38 mouse cellular contexts compared by ENCODE assay signal in the genomic region with DNA sequence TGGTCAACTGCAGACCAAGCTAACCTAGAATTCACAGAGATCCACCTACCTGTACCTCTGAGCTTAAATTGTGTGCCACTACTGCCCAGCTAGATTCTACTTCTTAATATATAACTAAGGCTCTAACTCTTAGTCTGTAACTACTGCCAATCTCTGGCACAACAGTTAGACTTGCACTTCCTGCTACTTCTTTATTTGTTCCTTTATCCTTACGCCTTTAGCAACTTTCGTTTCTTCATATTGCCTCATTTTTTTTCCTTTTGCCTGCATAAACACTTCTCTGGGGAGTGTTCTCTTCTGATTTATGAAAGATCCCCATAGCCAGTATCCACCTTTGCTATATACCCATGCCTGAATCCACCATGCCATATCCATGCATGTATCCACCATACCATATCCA. TPM values are rescaled to one million over a fixed set of nuclear protein-coding genes. Genes with fewer than 3 reads are reported as not detected.
"Had no signal": no experiment of that assay in that cellular context is flagged by ENCODE, and none has a peak within 500 bp of the region (broad histone marks: within the 10 kb centered on the region; RNA-seq: fewer than 3 reads in every experiment).

No protein-coding gene starts in this region.

- H3K36me3 ChIP-seq: embryonic facial prominence, embryonic 10.5 days; embryonic facial prominence, embryonic 12.5 days; embryonic facial prominence, embryonic 13.5 days; embryonic facial prominence, embryonic 15.5 days; forebrain, embryonic 10.5 days; forebrain, embryonic 12.5 days; forebrain, embryonic 15.5 days had no signal

- H3K4me3 ChIP-seq: embryonic facial prominence, embryonic 10.5 days; embryonic facial prominence, embryonic 12.5 days; embryonic facial prominence, embryonic 13.5 days; embryonic facial prominence, embryonic 15.5 days; erythroblast, embryonic 14.5 days; forebrain, embryonic 10.5 days; forebrain, embryonic 12.5 days; forebrain, embryonic 13.5 days; forebrain, embryonic 15.5 days; gastrocnemius, adult 2 months; heart, adult 2 months had no signal

- DNase-seq: cerebellum, adult 18-20 months; cerebellum, adult 2 months; cerebellum, adult 8-10 months; cerebellum, adult 9-10 months; cerebellum, adult 9-11 months; cerebellum, postnatal 10 days; cerebellum, postnatal 14 days; cerebellum, postnatal 25 days; cerebellum, postnatal 36 days; embryo, embryonic 11 days; forebrain, postnatal 0 days; gastrocnemius, adult 2 months; gastrocnemius, postnatal 10 days; gastrocnemius, postnatal 14 days; gastrocnemius, postnatal 25 days; gastrocnemius, postnatal 36 days; heart, adult 11 months; heart, adult 18-20 months; heart, adult 2 months had no signal

- ATAC-seq: forebrain, embryonic 13.5 days; forebrain, embryonic 14.5 days; forebrain, embryonic 15.5 days; forebrain, embryonic 16.5 days; forebrain, postnatal 0 days had no signal

- H3K9me3 ChIP-seq: embryonic facial prominence, embryonic 10.5 days; embryonic facial prominence, embryonic 12.5 days; embryonic facial prominence, embryonic 13.5 days; embryonic facial prominence, embryonic 15.5 days; forebrain, embryonic 10.5 days; forebrain, embryonic 12.5 days; forebrain, embryonic 13.5 days; forebrain, embryonic 15.5 days had no signal

- H3K4me1 ChIP-seq: embryonic facial prominence, embryonic 10.5 days; embryonic facial prominence, embryonic 12.5 days; embryonic facial prominence, embryonic 13.5 days; embryonic facial prominence, embryonic 15.5 days; forebrain, embryonic 10.5 days; forebrain, embryonic 12.5 days; forebrain, embryonic 13.5 days; forebrain, embryonic 15.5 days had no signal

- H3K27ac ChIP-seq: embryonic facial prominence, embryonic 10.5 days; embryonic facial prominence, embryonic 12.5 days; embryonic facial prominence, embryonic 13.5 days; embryonic facial prominence, embryonic 15.5 days; forebrain, embryonic 10.5 days; forebrain, embryonic 12.5 days; forebrain, embryonic 13.5 days; forebrain, embryonic 15.5 days; gastrocnemius, adult 2 months; heart, adult 2 months had no signal

- H3K4me2 ChIP-seq: embryonic facial prominence, embryonic 12.5 days; embryonic facial prominence, embryonic 13.5 days; embryonic facial prominence, embryonic 15.5 days; forebrain, embryonic 12.5 days; forebrain, embryonic 13.5 days; forebrain, embryonic 15.5 days had no signal

- H3K27me3 ChIP-seq: embryonic facial prominence, embryonic 12.5 days; embryonic facial prominence, embryonic 13.5 days; embryonic facial prominence, embryonic 15.5 days; forebrain, embryonic 12.5 days; forebrain, embryonic 13.5 days; forebrain, embryonic 15.5 days had no signal

- H3K9ac ChIP-seq: embryonic facial prominence, embryonic 12.5 days; embryonic facial prominence, embryonic 13.5 days; embryonic facial prominence, embryonic 15.5 days; forebrain, embryonic 12.5 days; forebrain, embryonic 13.5 days; forebrain, embryonic 15.5 days; forebrain, postnatal 0 days had no signal

RNA-seq across cellular contexts. Expression of gene Prdx6b, which starts 11.7 kb away (rescaled TPM):
- total RNA-seq: forebrain, postnatal 0 days; gastrocnemius, adult 18-20 months; gastrocnemius, adult 2 months; gastrocnemius, adult 8-10 months; gastrocnemius, postnatal 10 days; gastrocnemius, postnatal 14 days; gastrocnemius, postnatal 25 days; gastrocnemius, postnatal 36 days; gastrocnemius, postnatal 4 days; heart, adult 18-20 months; heart, adult 2 months had no signal
- polyA plus RNA-seq: cerebellum, adult 2 months; cortical plate, adult 2 months; embryonic facial prominence, embryonic 10.5 days; embryonic facial prominence, embryonic 11.5 days; embryonic facial prominence, embryonic 12.5 days; embryonic facial prominence, embryonic 13.5 days; embryonic facial prominence, embryonic 14.5 days; embryonic facial prominence, embryonic 15.5 days; forebrain, embryonic 10.5 days; forebrain, embryonic 11.5 days; forebrain, embryonic 12.5 days; forebrain, embryonic 13.5 days; forebrain, embryonic 14.5 days; forebrain, embryonic 15.5 days; forebrain, embryonic 16.5 days; forebrain, postnatal 0 days; frontal cortex, adult 2 months had no signal
